In the genomic region with DNA sequence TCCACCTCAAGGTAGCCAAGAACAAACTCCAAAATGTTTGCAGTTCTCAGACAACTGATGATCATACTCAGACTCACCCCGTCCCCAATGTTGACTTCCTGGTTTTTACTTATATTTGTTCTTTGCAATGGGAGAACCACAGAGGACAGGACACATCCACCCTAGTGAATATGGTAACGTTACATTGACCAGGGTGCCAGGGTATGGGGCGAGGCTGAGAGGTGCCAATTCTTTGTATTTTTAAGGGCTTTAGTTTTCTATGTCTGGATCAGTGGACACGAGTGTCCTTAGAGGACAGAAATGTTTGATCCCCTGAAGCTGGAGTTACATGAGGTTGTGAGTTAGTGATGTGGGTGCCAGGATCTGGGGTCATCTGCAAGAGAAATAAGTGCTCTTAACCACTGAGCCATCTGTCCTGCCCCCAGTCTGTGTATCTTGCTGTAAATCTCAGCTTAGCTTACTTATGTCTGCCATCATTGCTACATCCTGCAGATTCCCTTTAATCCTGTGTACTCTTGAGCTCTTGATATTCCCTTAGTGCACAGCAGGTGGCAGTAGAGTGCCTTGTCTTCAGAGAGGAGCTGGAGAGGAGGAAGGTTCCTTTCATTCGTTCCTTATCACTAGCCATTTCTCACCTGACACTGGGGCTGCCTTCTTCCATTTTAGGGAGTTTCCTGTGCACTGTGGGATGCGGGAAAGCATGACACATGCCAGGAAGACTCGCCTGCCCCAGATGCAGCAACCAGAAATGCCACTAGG, we compare ENCODE assay signal across 8 mouse cellular contexts. TPM values are rescaled to one million over a fixed set of nuclear protein-coding genes. Genes with fewer than 3 reads are reported as not detected.
DNase-seq lines count a peak whose midpoint lies in the region; ATAC-seq and TF ChIP-seq lines count a peak whose summit lies in the region.

No protein-coding gene starts in this region.

- H3K27me3 ChIP-seq in embryonic facial prominence, embryonic 15.5 days = no peaks in the 10 kb centered on the region
- H3K27me3 ChIP-seq in heart, embryonic 11.5 days (ENCODE audit: control insufficient read depth, insufficient read depth, low read length) = no peaks in the 10 kb centered on the region
- H3K27me3 ChIP-seq in kidney, embryonic 16.5 days (ENCODE audit: insufficient read depth, low read length) = no peaks in the 10 kb centered on the region
- no peaks in the 10 kb centered on the region for H3K27me3 ChIP-seq in myocyte (ENCODE audit: control insufficient read depth, insufficient read depth, insufficient read length)

- no peak overlapping the region for H3K4me3 ChIP-seq in embryonic facial prominence, embryonic 15.5 days (replicated peaks)
- H3K4me3 ChIP-seq in heart, embryonic 11.5 days (ENCODE audit: low read depth, low read length) = no peak overlapping the region
- H3K4me3 ChIP-seq in kidney, embryonic 16.5 days (ENCODE audit: low read length) = no peak overlapping the region
- no peak overlapping the region for H3K4me3 ChIP-seq in myocyte

- ATAC-seq in embryonic facial prominence, embryonic 15.5 days (ENCODE audit: insufficient number of reproducible peaks, low FRiP score, low TSS enrichment, low read depth) = peak; percentile 27; the same call in 1 of the 2 replicates
- ATAC-seq in heart, embryonic 11.5 days (replicated peaks; ENCODE audit: insufficient number of reproducible peaks, low FRiP score, low TSS enrichment) = peak; percentile 47; the same call in 1 of the 2 replicates
- ATAC-seq in kidney, embryonic 16.5 days (ENCODE audit: low FRiP score, low TSS enrichment) = peak; percentile 68; the same call in 1 of the 2 replicates

- no peak overlapping the region for H3K9ac ChIP-seq in embryonic facial prominence, embryonic 15.5 days
- H3K9ac ChIP-seq in heart, embryonic 11.5 days (ENCODE audit: low read depth, low read length) = no peak overlapping the region
- no peak overlapping the region for H3K9ac ChIP-seq in kidney, embryonic 16.5 days (replicated peaks; ENCODE audit: low read length)

- no peaks in the 10 kb centered on the region for H3K9me3 ChIP-seq in embryonic facial prominence, embryonic 15.5 days (replicated peaks)
- peaks cover 4% of the 10 kb centered on the region for H3K9me3 ChIP-seq in heart, embryonic 11.5 days (replicated peaks; ENCODE audit: control insufficient read depth, low read length)
- peaks cover under 1% of the 10 kb centered on the region; the same call in 1 of the 2 replicates for H3K9me3 ChIP-seq in kidney, embryonic 16.5 days (ENCODE audit: low read length)

- H3K4me1 ChIP-seq in embryonic facial prominence, embryonic 15.5 days = no peaks in the 10 kb centered on the region
- 0 out of 2 replicates have a peak, but pooled peaks cover 2% of the 10 kb centered on the region for H3K4me1 ChIP-seq in heart, embryonic 11.5 days (ENCODE audit: control insufficient read depth, insufficient read depth, low read length)
- H3K4me1 ChIP-seq in kidney, embryonic 16.5 days (ENCODE audit: insufficient read depth, low read length) = no peaks in the 10 kb centered on the region

- no peak overlapping the region for H3K4me2 ChIP-seq in embryonic facial prominence, embryonic 15.5 days (replicated peaks)
- H3K4me2 ChIP-seq in heart, embryonic 11.5 days = no peak overlapping the region
- H3K4me2 ChIP-seq in kidney, embryonic 16.5 days (replicated peaks; ENCODE audit: low read depth, low read length) = no peak overlapping the region
- H3K4me2 ChIP-seq in myocyte (ENCODE audit: low read depth) = no peak overlapping the region

- no peak for TF ChIP-seq POLR2A in myocyte (IDR thresholded peaks at IDR 0.05; ENCODE audit: insufficient read length, low read depth)

- H3ac ChIP-seq in myocyte (ENCODE audit: control insufficient read depth, insufficient read length) = no peak overlapping the region

- DNase-seq in 416B (ENCODE audit: low read depth) (peak; percentile 91), liver (peak; percentile 73)
- DNase-seq in adrenal gland, postnatal 36 days = peak; percentile 77 to 83
- DNase-seq in spleen, postnatal 4 days (ENCODE audit: low spot score in 2 of 2) = peak; percentile 63 to 82

- WGBS in embryonic facial prominence, embryonic 15.5 days = 33% methylated on average over 7 of the region's 7 CpGs
- WGBS in heart, embryonic 11.5 days (ENCODE audit: insufficient replicate concordance) = 31% methylated on average over 7 of the region's 7 CpGs
- WGBS in kidney, embryonic 16.5 days = 34% methylated on average over 7 of the region's 7 CpGs

- no peak overlapping the region for H3K27ac ChIP-seq in embryonic facial prominence, embryonic 15.5 days (replicated peaks)
- no peak overlapping the region for H3K27ac ChIP-seq in heart, embryonic 11.5 days (ENCODE audit: low read depth, low read length)
- no peak overlapping the region for H3K27ac ChIP-seq in kidney, embryonic 16.5 days (ENCODE audit: low read length)

- no peaks in the 10 kb centered on the region for H3K79me2 ChIP-seq in myocyte (ENCODE audit: control insufficient read depth, insufficient read depth)

- peaks cover 11% of the 10 kb centered on the region for H3K36me3 ChIP-seq in embryonic facial prominence, embryonic 15.5 days
- peaks cover 7% of the 10 kb centered on the region for H3K36me3 ChIP-seq in heart, embryonic 11.5 days (ENCODE audit: control insufficient read depth, insufficient read depth, low read length)
- peaks cover 10% of the 10 kb centered on the region for H3K36me3 ChIP-seq in kidney, embryonic 16.5 days (ENCODE audit: insufficient read depth, low read length)
- peaks cover 10% of the 10 kb centered on the region for H3K36me3 ChIP-seq in myocyte (ENCODE audit: control insufficient read depth, insufficient read depth)

TF ChIP-seq in myocyte, 11 proteins besides CTCF, POLR2A, EP300 and RAD21:
- TF ChIP-seq POLR2AphosphoS2 (IDR thresholded peaks at IDR 0.05; ENCODE audit: insufficient read length, low read depth) = no peak
- TF ChIP-seq MYOD1 (IDR thresholded peaks at IDR 0.05; ENCODE audit: control insufficient read depth in 1 of 3, insufficient read length in 2 of 3, low read depth in 2 of 3) = no peak
- TF ChIP-seq SRF (IDR thresholded peaks at IDR 0.05; ENCODE audit: control insufficient read depth, insufficient read length, low read depth) = peak; percentile 37

RNA-seq across cellular contexts. Expression of a gene that starts 28.9 kb away (rescaled TPM):
- total RNA-seq in adrenal gland, postnatal 36 days (2021) = 10 to 100 TPM; 35.1 to 50.9 TPM
- 26.4 and 27.2 TPM in 2 replicates for polyA plus RNA-seq in embryonic facial prominence, embryonic 15.5 days (2015; fragmentation: Nextera tagmentation; extraction: Ambion mirVana)
- polyA plus RNA-seq in heart, embryonic 11.5 days (2014; fragmentation: Nextera tagmentation; extraction: Ambion mirVana) = 9.0 and 13.3 TPM in 2 replicates
- 27.7 and 31.8 TPM in 2 replicates for polyA plus RNA-seq in kidney, embryonic 16.5 days (2015; fragmentation: Nextera tagmentation; extraction: Ambion mirVana)
- 46.6 TPM for polyA plus RNA-seq in myocyte (2012; fragmentation: generic; extraction: Trizol)

RNA-seq across cellular contexts. Expression of a gene that starts 45.2 kb away (rescaled TPM):
- 10 to 100 TPM; 26.4 to 35.9 TPM for total RNA-seq in adrenal gland, postnatal 36 days (2021)
- 60.3 and 61.5 TPM in 2 replicates for polyA plus RNA-seq in embryonic facial prominence, embryonic 15.5 days (2015; fragmentation: Nextera tagmentation; extraction: Ambion mirVana)
- polyA plus RNA-seq in heart, embryonic 11.5 days (2014; fragmentation: Nextera tagmentation; extraction: Ambion mirVana) = 30.9 and 31.4 TPM in 2 replicates
- 69.9 and 73.5 TPM in 2 replicates for polyA plus RNA-seq in kidney, embryonic 16.5 days (2015; fragmentation: Nextera tagmentation; extraction: Ambion mirVana)
- polyA plus RNA-seq in myocyte (2012; fragmentation: generic; extraction: Trizol) = 29.2 TPM
